Mouse (Mus musculus): Measurements from ENCODE around the gene Gm20388. TPM values are rescaled to one million over a fixed set of nuclear protein-coding genes. Genes with fewer than 3 reads are reported as not detected.
"Not testable (repeated sequence)": the region's sequence is repeated elsewhere in the genome, so short reads cannot be mapped to it uniquely, and the experiment has no call there.

Gm20388 gene
- polyA plus RNA-seq, 1 experiment from 2014 or later = not detected

DNA sequence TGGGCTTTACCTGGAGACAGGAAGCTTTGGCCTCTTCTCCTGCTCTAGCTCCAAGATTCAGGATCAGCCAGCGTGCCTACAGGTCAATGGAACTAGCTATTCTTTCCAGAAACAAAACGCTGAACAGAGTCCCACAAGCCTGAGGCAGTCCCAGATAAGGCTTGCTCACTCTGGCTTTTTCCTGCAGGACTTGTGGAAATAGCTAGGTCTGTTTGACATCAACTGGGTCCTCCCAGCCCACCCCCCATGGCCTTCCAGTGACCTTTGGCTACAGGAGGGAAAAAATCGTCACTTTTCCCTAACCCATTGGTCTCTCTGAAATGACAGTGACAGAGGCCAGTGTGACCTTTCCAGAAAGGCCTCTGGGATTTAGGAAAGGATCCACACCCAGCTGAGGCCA is 1404.9 kb downstream of the Gm20388 start:
- 41% methylated on average over 3 of the region's 3 CpGs for WGBS
- Histone ChIP-seq H3K27me3 (replicated peaks; ENCODE audit: control insufficient read depth, insufficient read depth, low read length) (peaks cover 4% of the 10 kb centered on the region), H3K27ac (ENCODE audit: low read depth, low read length) (no peak overlapping the region), H3K4me2 (replicated peaks; ENCODE audit: low read depth) (no peak overlapping the region), H3K4me3 (ENCODE audit: low read depth, low read length) (no peak overlapping the region), H3K36me3 (ENCODE audit: control insufficient read depth, insufficient read depth) (no peaks in the 10 kb centered on the region), H3K4me1 (replicated peaks; ENCODE audit: control insufficient read depth, insufficient read depth, low read length) (no peaks in the 10 kb centered on the region), H3K9ac (ENCODE audit: low read depth, low read length) (no peak overlapping the region), H3K9me3 (ENCODE audit: control insufficient read depth) (no peaks in the 10 kb centered on the region)
- no peak for ATAC-seq
- TF ChIP-seq CTCF (IDR thresholded peaks at IDR 0.05; ENCODE audit: low read depth) = no peak

DNA sequence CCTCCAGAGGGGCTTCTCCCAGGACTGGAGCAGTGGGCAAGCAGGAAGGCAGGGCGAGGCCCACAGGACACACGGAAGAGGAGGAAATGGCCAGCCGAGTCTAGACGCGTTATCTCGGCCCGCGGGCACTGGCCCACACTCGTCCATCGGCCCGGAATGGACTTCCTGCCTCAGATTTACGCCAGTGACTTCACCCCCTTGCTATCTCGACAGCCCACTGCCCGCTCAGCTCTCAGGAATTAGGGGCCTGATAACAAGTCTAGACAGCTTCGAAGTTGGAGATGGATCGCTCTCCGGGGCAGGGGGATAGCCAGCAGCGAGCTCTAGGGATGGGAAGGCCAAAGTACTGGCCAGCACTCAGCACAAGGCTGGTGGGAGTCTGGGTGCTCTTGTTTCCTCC is 1405.4 kb downstream of the Gm20388 start:
- peaks cover 4% of the 10 kb centered on the region for H3K27me3 ChIP-seq (replicated peaks; ENCODE audit: control insufficient read depth, insufficient read depth, low read length)
- 24% methylated on average over 18 of the region's 18 CpGs for WGBS
- H3K9ac ChIP-seq (ENCODE audit: low read depth, low read length) = no peak overlapping the region
- no peaks in the 10 kb centered on the region for H3K9me3 ChIP-seq (ENCODE audit: control insufficient read depth)
- H3K4me2 ChIP-seq (replicated peaks; ENCODE audit: low read depth) = no peak overlapping the region
- no peaks in the 10 kb centered on the region for H3K36me3 ChIP-seq (ENCODE audit: control insufficient read depth, insufficient read depth)
- no peaks in the 10 kb centered on the region for H3K4me1 ChIP-seq (replicated peaks; ENCODE audit: control insufficient read depth, insufficient read depth, low read length)
- TF ChIP-seq CTCF (IDR thresholded peaks at IDR 0.05; ENCODE audit: low read depth) = no peak
- no peak overlapping the region for H3K4me3 ChIP-seq (ENCODE audit: low read depth, low read length)
- no peak overlapping the region for H3K27ac ChIP-seq (ENCODE audit: low read depth, low read length)
- 0 out of 2 replicates have a peak, but pooled peaks have one; percentile 13 for ATAC-seq

DNA sequence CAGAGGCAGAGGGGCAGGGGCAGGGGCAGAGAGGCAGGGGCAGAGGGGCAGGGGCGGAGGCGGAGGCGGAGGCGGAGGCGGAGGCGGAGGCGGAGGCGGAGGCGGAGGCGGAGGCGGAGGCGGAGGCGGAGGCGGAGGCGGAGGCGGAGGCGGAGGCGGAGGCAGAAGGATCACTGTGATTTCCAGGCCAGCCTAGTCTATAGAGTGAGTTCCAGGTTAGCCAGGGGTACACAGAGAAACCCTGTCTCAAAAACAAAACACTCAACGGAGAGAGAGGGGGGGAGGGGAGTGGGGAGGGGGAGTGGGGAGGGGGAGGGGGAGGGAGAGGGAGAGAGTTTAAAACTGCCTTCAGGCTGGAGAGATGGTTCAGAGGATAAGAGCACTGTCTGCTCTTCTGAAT is 1408.1 kb downstream of the Gm20388 start:
- H3K9me3 ChIP-seq (ENCODE audit: control insufficient read depth); H3K27me3 ChIP-seq (replicated peaks; ENCODE audit: control insufficient read depth, insufficient read depth, low read length); H3K27ac ChIP-seq (ENCODE audit: low read depth, low read length); ATAC-seq; H3K36me3 ChIP-seq (ENCODE audit: control insufficient read depth, insufficient read depth); H3K9ac ChIP-seq (ENCODE audit: low read depth, low read length); H3K4me3 ChIP-seq (ENCODE audit: low read depth, low read length); H3K4me1 ChIP-seq (replicated peaks; ENCODE audit: control insufficient read depth, insufficient read depth, low read length): not testable (repeated sequence)
- 25% methylated on average over 2 of the region's 19 CpGs for WGBS
- peak overlapping the region; percentile 44 for H3K4me2 ChIP-seq (replicated peaks; ENCODE audit: low read depth)

DNA sequence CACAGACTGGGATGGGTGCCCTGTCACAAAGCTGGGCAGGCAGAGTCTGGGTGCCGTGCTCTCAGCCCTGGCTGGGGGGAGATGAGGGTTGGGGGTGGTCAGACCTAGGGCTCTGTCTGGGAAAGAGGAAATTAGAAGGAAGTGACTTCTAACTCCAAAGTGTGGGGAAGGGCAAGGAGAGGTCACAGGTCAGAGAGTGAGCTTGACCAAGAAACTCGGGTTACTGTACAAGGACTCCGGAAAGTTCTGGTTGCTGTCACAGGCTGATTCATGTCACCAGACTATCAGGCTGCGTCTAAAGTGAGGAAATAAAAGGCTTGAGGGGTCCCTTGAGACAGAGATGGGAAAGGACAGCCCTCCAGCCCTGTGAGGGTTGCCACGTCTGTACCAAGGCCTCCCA is 1408.8 kb downstream of the Gm20388 start:
- Histone ChIP-seq H3K27me3 (replicated peaks; ENCODE audit: control insufficient read depth, insufficient read depth, low read length) (peaks cover 4% of the 10 kb centered on the region), H3K27ac (ENCODE audit: low read depth, low read length) (no peak overlapping the region), H3K4me1 (replicated peaks; ENCODE audit: control insufficient read depth, insufficient read depth, low read length) (no peaks in the 10 kb centered on the region), H3K4me3 (ENCODE audit: low read depth, low read length) (no peak overlapping the region), H3K9me3 (ENCODE audit: control insufficient read depth) (no peaks in the 10 kb centered on the region), H3K36me3 (ENCODE audit: control insufficient read depth, insufficient read depth) (no peaks in the 10 kb centered on the region), H3K4me2 (replicated peaks; ENCODE audit: low read depth) (no peak overlapping the region), H3K9ac (ENCODE audit: low read depth, low read length) (no peak overlapping the region)
- TF ChIP-seq CTCF (IDR thresholded peaks at IDR 0.05; ENCODE audit: low read depth) = no peak
- 66% methylated on average over 5 of the region's 5 CpGs for WGBS
- ATAC-seq = no peak

DNA sequence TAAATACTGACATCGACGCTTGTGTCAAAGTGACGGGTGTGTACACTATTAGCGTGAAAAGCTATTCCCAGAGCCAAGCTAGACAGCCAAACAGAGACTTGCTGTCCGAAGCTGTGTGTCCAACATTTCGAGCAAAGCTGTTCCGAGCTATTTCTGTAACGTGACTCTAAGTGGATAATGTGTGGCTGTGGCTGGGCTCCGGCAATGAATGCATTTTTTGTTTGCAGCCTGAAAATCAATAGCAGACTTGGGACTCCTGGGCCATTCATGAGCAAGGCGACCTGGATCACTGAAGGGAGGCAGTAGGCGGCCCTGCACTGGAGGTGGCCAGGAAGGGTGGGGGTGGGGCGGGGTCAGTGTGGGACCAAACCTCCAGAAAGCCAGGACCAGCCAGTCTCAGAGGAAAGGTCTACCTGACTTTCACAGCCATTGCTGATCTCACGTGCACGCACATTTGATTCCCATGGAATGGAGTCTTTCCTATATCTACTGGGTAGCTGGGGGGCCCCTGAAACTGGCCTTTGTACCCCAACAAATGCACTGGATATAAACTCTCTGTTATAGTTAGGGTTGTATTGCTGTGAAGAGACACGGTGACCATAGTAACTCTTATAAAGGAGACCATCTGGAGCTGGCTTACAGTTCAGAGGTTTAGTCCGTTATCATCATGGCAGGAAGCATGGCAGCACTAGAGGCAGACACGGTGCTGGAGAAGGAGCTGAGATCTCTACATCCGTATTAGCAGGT is 1415.7 kb downstream of the Gm20388 start:
- H3K27ac ChIP-seq (ENCODE audit: low read depth, low read length) = no peak overlapping the region
- no peak overlapping the region for H3K4me2 ChIP-seq (replicated peaks; ENCODE audit: low read depth)
- 36% methylated on average over 18 of the region's 18 CpGs for WGBS
- H3K27me3 ChIP-seq (replicated peaks; ENCODE audit: control insufficient read depth, insufficient read depth, low read length) = no peaks in the 10 kb centered on the region
- peaks cover 5% of the 10 kb centered on the region for H3K4me1 ChIP-seq (replicated peaks; ENCODE audit: control insufficient read depth, insufficient read depth, low read length)
- no peak for TF ChIP-seq CTCF (IDR thresholded peaks at IDR 0.05; ENCODE audit: low read depth)
- H3K36me3 ChIP-seq (ENCODE audit: control insufficient read depth, insufficient read depth) = no peaks in the 10 kb centered on the region
- no peak overlapping the region for H3K9ac ChIP-seq (ENCODE audit: low read depth, low read length)
- H3K9me3 ChIP-seq (ENCODE audit: control insufficient read depth) = no peaks in the 10 kb centered on the region
- H3K4me3 ChIP-seq (ENCODE audit: low read depth, low read length) = no peak overlapping the region
- peak; percentile 87 for ATAC-seq

DNA sequence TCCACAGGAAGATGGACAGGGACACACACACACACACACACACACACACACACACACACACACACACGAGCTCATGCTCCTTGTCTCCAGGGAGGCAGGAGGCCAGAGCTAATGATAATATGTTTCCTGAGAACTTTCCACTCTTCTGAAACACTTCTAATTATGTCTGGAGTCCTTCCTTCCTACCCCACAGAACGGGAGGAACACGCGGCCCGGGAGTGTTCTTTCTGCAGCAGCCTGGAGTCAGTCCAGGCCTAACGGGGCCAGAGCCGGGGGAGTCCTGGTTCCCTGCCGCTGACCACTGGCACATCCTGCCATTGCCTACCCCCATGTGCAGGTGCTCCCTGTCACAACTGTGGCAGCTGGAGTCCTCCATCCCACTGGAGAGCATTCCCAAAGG is 1421.8 kb downstream of the Gm20388 start:
- Histone ChIP-seq H3K4me3 (ENCODE audit: low read depth, low read length) (no peak overlapping the region), H3K4me2 (replicated peaks; ENCODE audit: low read depth) (no peak overlapping the region), H3K9ac (ENCODE audit: low read depth, low read length) (no peak overlapping the region), H3K9me3 (ENCODE audit: control insufficient read depth) (no peaks in the 10 kb centered on the region), H3K27ac (ENCODE audit: low read depth, low read length) (no peak overlapping the region), H3K4me1 (replicated peaks; ENCODE audit: control insufficient read depth, insufficient read depth, low read length) (no peaks in the 10 kb centered on the region), H3K36me3 (ENCODE audit: control insufficient read depth, insufficient read depth) (no peaks in the 10 kb centered on the region), H3K27me3 (replicated peaks; ENCODE audit: control insufficient read depth, insufficient read depth, low read length) (no peaks in the 10 kb centered on the region)
- WGBS = 46% methylated on average over 8 of the region's 8 CpGs
- no peak for ATAC-seq
- no peak for TF ChIP-seq CTCF (IDR thresholded peaks at IDR 0.05; ENCODE audit: low read depth)
